Mouse (Mus musculus) lung, postnatal 25 days (tissue): Measurements from ENCODE around the gene Dnah14.

Experiments
- DNase-seq: peaks from one replicate; pipeline ENCODE4 v3.0.0; 2022; ENCODE audit warnings: low spot score

Gene Dnah14

DNA sequence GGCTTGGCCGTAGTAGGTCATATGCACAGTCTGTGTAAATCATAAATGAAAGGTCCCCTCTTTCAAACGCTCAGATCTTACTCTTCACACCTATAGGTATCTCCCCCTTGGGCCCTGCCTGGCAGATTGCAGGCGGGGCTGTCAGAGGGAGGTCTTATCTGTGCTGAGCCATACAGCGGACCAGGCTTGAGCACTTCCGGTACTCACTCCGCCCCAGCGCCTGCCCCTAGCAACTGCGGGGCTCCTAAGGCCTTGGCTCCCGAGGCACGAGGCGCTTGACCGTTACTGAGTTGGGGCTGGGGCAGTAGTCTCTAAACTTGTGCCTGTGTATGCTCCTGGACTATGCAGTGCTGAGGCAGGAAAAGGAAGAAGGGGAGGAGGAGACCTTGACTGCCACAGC, at the start of gene Dnah14:
Dnah14 (plus strand) TSS at position 238 of the 400 bp plus-strand sequence.
- no peak for DNase-seq

GRCm38 (mm10) chr1:181529368-181529767, 47.0 kb upstream of the Dnah14 start:
- DNase-seq, result peak; percentile 93

DNA sequence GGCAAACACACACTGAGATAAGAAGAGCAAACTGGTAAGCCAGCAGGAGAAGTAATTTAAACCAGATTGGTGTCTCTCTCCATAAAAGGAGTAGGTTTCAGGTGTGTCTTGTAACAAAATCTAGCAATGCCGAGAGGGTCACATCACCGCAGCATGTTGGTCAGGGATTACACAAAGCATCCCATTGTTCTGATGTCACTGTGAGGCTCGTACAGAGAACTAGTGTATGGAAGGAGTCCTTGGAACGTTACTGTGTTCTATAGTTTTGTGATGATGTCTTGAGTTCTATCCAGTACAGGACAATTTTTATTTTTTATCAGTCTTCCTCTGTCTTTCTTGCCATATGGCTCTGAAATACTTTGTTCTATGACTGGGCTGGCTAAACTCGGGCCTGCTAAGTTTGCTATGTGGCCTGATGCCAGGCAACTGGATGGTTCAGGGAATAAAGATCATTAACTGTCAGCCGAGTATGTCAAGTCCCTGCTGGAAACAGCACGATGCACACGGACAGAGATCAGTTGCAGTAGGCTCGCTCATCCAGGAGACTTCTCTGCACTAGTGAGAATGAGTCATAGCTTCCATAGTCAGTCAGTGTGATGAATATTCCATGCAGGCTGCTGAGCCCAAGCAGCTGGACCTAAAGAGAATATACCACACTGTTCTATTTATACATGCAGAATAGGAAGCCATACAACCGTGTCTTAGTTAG, 41.0 kb upstream of the Dnah14 start:
- DNase-seq, result no peak

DNA sequence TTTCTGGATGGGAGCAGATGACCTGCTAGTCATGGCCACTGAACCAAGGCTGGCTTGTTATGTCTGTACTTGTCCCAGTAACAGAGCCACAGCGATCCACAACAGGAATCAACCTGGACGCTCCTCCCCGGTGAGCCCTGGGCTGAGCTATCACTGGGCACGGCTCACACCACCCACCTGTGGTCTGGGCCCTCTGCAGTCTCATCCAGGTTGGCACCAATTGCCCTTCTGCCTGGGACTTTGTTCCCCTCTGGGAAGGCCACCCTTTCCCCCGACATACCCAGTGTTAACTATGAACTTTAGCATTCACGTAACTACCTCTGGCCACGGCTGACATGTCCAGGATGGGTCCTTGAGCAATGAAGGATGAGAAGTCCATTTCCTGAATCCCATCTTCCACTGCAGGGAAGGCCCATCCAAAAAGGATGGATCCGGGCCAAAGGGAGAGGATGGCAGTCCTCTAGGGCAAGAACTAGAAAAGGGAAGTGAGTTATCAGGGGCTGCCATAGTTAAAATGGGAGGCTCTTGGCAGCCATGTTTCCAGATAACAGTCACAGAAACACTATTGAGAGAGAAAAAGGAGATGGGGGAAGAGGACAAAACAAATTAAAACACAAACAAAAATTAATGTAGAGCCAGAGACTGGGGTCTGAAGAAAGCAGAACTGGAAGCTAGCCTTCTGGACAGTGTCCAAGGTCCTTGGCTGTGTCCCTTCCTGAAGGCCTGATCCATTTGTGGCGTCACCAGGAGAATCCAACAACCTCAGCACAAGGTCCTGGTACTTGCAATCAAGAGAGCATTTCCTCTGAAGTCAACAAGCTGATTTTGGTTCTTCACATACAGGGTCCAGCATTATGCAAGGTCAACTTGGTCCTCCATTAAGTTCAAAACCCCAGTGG, 38.5 kb upstream of the Dnah14 start:
- no peak for DNase-seq

- DNase-seq, result peak; percentile 46
Measured at GRCm38 (mm10) chr1:181539846-181540769, 36.3 kb upstream of the Dnah14 start.

- peak; percentile 24 for DNase-seq
Measured at GRCm38 (mm10) chr1:181543711-181544383, 32.5 kb upstream of the Dnah14 start.

DNA sequence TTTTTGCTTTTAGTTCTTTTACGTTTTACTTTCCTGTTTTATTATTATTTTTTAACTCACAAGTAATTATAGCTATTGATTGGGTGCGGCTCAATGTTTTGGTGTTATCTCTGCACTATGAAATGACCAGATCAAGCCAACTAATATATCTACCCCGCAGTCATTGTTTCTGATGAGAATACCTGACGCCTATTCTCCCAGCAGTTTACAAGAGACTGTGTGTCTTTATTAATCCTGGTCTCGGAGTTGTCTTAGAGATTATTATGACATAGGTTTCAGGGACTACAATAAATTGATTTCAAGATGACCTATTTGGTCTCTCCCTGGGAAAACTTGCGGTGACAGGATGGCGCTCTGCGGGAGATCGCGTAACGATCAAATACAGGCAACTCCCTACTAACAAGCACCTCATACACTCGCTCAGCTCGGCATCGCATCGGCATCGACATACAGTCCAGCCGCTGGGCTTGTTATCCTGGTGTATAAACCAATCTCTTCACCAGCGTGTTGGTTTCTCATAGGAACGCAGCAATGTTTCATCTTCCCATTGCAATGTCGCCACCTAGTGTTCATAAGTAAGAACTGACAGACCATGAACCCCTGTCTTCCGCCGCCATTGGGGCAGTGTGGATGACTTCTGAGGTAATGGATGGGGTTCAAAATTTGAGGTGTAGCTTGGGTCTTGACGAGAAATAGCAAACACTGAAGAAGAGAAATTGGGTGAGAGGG, 31.2 kb upstream of the Dnah14 start:
- peak; percentile 73 for DNase-seq

GRCm38 (mm10) chr1:181549987-181550386, 26.4 kb upstream of the Dnah14 start:
- DNase-seq, result no peak

DNA sequence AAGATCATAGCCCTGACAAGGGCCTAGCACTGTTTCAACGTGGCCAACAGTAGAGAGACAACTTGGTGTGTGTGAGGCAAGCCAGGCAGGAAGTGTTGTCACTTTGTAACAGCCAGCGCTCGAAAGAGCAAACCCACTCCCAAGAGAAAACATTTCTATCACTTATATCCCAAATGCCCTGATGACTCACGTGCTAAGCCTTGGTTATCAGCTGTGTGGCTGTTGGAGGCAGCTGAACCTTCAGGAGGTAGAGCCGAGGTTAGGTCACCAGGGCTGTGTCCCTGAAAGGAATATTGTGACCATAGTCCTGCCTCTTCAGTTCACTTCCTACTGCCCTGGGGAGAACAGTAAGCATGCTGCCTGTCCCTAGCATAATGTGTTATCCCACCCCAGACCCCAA, 25.5 kb upstream of the Dnah14 start:
- DNase-seq, result no peak

DNA sequence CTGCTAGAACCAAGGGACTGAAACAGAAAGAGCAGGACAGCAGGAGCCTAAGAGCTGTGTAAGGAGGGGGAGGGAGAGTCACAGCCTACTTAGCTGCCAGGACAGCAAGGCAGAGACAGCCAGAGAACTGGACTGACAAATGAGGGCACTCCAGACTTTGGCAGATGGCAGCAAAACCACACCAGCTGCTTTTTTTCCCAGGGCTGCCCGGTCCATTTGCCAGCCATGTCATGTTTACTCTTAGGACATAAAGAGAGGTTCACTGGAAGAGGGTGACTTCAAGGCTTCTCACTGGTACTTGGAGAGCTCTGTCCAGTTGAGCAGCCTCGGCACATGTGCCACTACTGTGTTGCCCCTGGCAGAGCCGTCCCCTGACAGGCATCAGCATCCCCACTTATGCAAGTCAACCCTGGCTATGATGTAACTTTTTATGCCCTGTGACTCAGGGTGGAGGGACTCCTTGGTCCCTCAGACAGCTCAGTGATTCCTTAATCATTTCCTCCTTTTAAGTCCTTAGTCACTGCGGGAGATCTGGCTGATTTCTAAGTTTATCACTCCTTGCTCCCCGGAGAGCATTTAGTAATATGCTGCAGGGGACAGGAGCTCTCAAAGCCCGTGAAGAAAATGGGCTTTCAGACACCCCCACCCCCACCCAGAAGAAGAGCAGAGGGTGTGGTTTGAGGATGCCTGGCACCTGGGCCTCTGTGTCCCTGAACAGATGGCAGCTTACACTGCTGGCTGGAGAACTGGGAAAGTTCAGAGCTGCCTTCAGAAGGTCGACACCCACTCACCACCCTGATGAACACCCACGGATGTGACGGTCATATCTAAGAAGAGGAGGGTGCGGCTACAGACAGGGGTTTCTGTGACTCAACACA, 23.6 kb upstream of the Dnah14 start:
- no peak for DNase-seq

- DNase-seq, result no peak
Measured at GRCm38 (mm10) chr1:181555475-181555874, 20.9 kb upstream of the Dnah14 start.

DNA sequence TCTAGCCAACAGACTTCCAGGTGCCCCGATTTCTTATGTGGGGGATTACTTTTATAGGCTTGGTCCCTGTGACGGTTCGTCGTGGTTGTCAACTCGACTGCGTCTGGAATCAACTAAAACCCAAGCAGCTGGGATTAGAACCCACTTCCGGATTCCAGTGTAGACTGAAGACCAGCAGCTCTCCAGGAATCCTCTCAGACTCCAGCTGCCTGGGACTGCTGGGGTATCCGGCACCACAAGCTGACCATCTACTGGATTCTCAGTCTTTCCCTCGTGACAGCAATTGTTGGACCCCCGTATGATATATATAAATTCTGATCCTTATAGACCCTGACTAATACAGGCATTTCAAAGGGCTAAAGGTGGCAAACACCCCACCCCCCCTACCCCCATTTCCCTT, 16.7 kb upstream of the Dnah14 start:
- DNase-seq, result no peak

GRCm38 (mm10) chr1:181560325-181560724, 16.0 kb upstream of the Dnah14 start:
- no peak for DNase-seq

DNA sequence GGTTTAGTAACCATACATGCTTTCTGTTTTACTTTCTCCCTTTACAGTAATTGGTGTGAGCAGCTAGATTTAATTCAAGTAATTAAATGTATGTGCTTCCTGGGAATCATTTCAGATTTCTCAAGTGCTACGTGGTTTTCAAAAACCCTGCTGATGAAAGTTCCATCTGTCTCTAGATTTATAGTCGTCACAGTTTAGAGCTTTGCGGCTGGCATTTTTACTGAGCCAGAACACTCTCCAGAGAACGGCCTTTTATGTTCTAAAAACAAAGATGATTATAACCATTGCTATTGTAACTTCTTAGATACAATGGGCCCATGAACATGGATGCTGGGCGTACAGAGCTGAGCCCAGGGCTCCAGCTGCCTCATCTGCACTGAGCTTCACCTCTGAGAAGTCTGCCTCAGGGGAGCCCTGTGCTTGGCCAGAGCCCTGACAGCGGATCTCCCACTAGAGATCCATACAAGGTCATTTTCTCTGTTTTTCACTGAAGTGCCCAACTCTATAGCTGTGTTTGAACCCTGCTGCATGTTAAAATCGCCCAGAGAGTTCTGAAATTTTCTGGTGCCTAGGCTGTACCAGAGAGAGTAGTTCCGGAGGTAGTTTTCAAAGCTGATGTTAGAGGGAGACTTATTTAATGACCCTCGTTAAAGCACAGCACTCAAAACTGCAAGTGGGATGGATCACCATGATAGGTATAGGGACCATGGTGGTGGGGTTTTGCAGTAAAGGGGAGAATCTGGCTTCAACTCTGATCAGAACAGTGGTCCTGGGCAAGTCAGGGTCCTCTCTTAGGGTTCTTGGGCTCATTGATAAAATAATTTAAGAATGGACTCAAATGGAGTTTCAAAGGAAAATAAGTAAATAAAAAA, 15.2 kb upstream of the Dnah14 start:
- DNase-seq, result no peak

GRCm38 (mm10) chr1:181561768-181562444, 14.5 kb upstream of the Dnah14 start:
- no peak for DNase-seq

DNA sequence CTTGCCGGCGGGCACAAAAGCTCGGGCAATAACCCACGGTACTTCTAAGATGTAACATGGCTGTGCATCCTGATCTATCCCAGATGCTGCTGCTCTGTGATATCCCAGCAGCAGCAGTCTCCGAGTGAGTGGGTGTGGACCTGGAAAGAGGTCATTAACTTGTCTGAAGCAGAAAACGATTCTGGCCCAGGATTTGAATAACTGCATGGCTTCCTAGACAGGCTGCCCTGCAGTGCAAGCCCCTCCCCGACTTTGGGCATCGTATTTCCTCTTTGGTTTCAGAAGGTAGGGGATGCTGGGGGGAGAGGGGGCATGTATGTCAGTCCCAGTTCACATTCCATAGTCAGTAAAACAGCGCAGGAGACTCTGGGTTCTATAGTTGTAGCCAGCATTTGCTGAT, 6.9 kb upstream of the Dnah14 start:
- no peak for DNase-seq

- no peak for DNase-seq
Measured at GRCm38 (mm10) chr1:181583152-181583551, 6.8 kb downstream of the Dnah14 start.

DNA sequence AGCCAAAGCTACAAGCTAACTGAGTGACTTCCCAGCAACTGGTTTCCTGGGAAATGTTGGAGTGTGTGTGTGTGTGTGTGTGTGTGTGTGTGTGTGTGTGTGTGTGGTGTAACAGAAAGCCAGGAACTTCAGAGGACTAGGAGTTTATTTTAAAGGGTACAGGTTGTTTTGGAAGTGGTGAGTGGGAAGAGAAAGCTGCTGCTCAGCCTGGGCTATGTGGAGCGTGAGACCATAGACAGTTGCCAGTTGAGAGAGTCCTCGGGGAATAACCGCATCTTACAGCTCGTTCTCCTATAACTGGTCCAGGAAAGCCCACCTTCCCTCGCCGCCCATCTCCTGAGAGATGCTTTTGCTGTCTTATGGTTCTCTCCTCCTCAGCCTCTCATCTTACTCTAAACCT, 12.8 kb downstream of the Dnah14 start:
- no peak for DNase-seq
